Mouse (Mus musculus) left cerebral cortex, postnatal 4 days (tissue): ENCODE data around the gene Cct6b. TPM values are rescaled to one million over a fixed set of nuclear protein-coding genes. Genes with fewer than 3 reads are reported as not detected.

Experiments used
- DNase-seq: peaks from one replicate; pipeline ENCODE4 v3.0.0-alpha.2; 2022
- intact Hi-C: fragments of 180-260 bp; cut with DNase I; formaldehyde crosslinking; loops from one replicate; pipeline ENCODE4 v1.15.1; 2025
- total RNA-seq, 2 experiments: library from RNA; stranded (reverse); gene quantifications; 2 replicates each; pipeline ENCODE4 v1.2.3; 2021

Cct6b gene
- under 1 TPM; 0.28 to 0.32 TPM for total RNA-seq

DNA sequence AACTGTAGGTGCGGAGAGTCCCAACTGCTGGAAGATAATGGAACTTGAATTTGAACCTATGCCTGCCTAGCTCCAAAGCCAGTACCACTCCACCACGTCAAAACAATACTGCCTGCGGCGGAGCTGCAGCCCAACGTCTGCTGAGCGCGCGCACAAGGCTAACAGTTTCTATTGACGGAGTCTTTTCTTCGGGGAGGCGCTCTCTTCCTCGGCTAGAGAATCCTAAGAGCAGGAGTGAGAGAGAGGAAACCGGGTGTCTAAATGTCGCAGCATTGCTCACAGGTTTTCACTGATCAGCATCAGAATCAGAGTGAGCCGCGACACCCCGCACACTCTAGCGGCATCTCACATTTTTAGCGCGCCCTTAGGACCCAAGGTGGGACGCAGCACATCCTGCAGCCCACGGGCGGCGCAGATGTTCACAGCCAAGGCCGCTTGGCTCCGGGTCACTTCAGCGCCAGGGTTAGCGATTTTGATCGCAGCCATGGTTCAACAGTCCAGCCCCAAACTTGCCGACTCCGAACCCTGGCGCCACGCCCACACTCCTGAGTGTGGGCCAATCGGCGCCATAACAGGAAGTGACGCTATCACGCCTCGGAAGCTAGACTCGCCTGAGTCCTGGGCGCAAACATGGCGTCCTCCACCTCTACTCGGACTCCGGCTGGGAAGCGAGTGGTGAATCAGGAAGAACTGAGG, at the start of gene Cct6b, which contains the start of gene Zfp830:
TSS of gene Cct6b (minus strand) at position 580 of the 696 bp plus-strand sequence.
TSS of gene Zfp830 (plus strand) at position 604 of the 696 bp plus-strand sequence.
- peak; percentile 94 for DNase-seq
- intact Hi-C loops = loop anchor here (10.0 kb wide), 2 partner anchors 149 to 529 kb away; no protein-coding TSS in a partner anchor

- intact Hi-C loops = no loop called here
- peak; percentile 18 for DNase-seq
Observed at GRCm38 (mm10) chr11:82808485-82808884, 44.4 kb upstream of the Cct6b start.

DNA sequence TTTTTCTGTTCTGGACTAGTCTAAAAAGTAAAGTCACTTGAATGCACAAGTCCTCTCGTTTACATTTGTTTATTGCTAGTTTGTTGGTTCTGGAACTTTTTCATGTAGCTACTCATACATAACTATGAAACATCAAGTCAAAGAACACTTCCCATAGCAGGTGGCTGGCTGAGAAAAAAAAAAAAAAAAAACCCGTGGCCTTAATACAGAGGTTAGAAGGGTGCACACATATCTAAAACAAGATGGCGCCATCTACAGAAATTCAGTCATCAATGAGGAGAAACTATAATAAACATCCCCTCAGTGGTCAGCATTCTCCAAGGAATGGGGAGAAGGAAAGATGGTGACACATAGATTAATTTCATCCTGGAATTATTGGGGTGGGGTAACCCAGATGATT, 43.2 kb upstream of the Cct6b start:
- intact Hi-C loops = no loop called here
- no peak for DNase-seq

- intact Hi-C loops = no loop called here
- no peak for DNase-seq
Observed at GRCm38 (mm10) chr11:82806656-82807055, 42.5 kb upstream of the Cct6b start.

DNA sequence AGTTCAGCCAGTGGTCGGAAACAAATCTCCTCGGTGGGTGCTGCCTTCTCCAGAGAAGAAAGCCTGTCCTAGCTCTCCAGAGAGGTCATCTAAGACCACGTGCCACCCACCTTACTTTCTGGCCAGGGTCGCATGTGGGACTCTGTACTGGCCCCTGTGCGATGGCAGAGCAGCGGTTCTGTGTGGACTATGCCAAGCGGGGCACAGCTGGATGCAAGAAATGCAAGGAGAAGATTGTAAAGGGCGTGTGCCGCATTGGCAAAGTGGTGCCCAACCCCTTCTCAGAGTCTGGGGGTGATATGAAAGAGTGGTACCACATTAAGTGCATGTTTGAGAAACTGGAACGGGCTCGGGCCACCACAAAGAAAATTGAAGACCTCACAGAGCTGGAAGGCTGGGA, 19.3 kb upstream of the Cct6b start:
- no peak for DNase-seq

GRCm38 (mm10) chr11:82782197-82782596, 18.1 kb upstream of the Cct6b start:
- DNase-seq = no peak
- intact Hi-C loops = no loop called here

More for the DNA sequence above, 19.3 kb upstream of the Cct6b start:
- intact Hi-C loops = no loop called here

GRCm38 (mm10) chr11:82780983-82781903, 17.1 kb upstream of the Cct6b start, which contains the start of gene Lig3:
Gene Lig3, plus strand, starts transcription at chr11:82781108.
- intact Hi-C loops = no loop called here
- peak; percentile 95 for DNase-seq

GRCm38 (mm10) chr11:82780134-82780533, 16.0 kb upstream of the Cct6b start:
- intact Hi-C loops = no loop called here
- DNase-seq = no peak

GRCm38 (mm10) chr11:82764438-82764924, 360 bp upstream of the Cct6b start:
- intact Hi-C loops = loop anchor here (10.0 kb wide), 2 partner anchors 150 to 530 kb away; no protein-coding TSS in a partner anchor
- no peak for DNase-seq

GRCm38 (mm10) chr11:82763261-82763660, 860 bp downstream of the Cct6b start:
- intact Hi-C loops = loop anchor here (10.0 kb wide), 2 partner anchors 148 to 528 kb away; no protein-coding TSS in a partner anchor
- no peak for DNase-seq

- DNase-seq = no peak
- intact Hi-C loops = loop anchor here (10.0 kb wide), 2 partner anchors 148 to 528 kb away; no protein-coding TSS in a partner anchor
Observed at GRCm38 (mm10) chr11:82762286-82762829, 1.8 kb downstream of the Cct6b start.

- intact Hi-C loops = no loop called here
- DNase-seq = no peak
Observed at GRCm38 (mm10) chr11:82755919-82756318, 8.2 kb downstream of the Cct6b start.

DNA sequence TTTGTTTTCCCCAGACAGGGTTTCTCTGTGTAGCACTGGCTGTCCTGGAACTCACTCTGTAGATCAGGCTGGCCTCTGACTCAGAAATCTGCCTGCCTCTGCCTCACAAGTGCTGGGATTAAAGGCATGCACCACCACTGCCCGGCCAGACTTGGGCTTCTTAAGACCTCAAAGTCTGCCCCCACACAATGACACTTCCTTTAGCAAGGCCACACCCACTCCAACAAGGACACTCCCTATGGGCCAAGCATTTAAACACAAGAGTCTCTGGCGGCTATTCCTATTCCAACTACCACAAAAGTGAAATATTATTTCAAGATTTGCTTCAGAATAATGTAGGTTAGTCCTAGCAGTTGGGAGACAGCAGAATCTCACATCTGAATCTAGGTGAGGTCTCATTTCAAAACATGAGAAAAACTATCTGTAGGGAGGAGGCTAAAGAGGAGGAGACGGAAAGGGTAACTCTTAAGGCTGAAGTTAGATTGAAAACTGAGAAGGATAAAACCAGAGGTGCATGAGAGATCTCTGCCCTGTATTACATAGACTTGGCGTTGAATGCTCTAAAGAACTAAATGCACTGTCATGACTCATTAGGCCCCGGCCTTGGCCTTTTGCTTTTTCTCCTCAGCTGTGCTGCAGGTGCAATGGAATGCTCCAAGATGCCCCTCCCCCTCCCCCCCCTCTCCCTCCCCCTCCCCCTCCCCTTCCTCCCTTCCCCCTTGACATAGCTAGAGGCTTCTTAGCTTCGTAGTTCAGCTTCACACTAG, 11.6 kb downstream of the Cct6b start:
- intact Hi-C loops = no loop called here
- DNase-seq = no peak

DNA sequence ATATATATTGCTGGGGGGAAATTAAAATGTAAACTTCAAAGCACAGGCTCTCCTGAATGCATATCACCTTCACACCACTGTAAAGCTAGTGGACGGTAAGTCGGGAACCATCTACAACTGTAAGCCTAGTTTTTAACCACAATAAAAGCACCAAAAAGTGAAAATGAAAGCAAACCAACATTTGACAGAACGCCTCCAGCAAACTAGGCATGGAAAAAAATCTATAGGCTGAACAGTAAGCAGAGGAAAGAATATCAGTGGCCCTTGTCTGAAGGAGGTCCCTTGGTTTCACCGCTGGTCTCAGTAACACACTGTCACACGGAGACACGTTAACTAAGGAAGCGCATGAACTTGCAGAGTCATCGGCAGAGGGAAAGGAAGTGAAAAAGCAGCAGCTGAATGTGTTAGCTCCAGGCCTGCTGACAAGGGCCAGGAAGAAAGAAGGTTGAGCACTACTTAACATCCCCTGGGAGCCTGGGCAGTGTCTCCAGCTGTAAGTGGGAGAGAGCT, 17.2 kb downstream of the Cct6b start:
- no peak for DNase-seq
- intact Hi-C loops = no loop called here

- peak; percentile 10 for DNase-seq
- intact Hi-C loops = no loop called here
Observed at GRCm38 (mm10) chr11:82746138-82746537, 18.0 kb downstream of the Cct6b start.

DNA sequence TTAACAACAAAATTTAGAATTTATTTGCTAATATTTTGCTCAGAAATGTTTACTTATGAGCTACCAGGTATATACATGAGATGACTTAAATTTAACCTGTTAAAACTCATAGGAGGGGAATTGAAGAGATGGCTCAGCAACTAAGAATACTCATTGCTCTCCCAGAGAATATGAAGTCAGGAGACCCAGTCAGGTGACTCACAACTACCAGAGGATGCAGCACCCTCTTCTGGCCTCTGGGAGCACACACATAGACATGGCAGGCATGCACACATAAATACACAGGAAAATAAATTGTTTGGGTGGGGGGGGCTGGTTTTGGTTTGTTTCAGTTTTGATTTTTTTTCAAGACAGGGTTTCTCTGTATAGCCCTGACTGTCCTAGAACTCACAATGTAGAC, 25.1 kb downstream of the Cct6b start:
- intact Hi-C loops = no loop called here
- DNase-seq = no peak

- intact Hi-C loops = no loop called here
Observed at GRCm38 (mm10) chr11:82734227-82734626, 29.9 kb downstream of the Cct6b start.

DNA sequence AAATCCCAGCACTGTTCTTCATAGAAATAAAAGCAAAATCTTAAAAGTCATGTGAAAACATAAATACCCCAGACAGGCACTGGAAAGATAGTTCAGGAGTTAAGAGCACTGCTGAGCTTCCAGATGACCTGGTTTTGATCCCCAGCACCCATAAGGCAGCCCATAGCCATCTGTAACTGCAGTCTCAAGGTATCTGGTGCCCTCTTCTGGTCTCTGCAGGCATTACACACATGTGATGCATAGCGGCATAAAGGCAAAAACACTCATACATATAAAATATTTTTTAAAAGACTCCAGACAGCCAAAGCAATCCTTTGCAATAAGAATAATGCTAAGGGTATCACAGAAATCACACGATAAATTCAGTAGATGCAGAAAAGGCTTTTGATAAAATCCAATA, 37.3 kb downstream of the Cct6b start:
- DNase-seq = no peak
- intact Hi-C loops = no loop called here

More at GRCm38 (mm10) chr11:82734227-82734626, 29.9 kb downstream of the Cct6b start:
- DNase-seq = no peak

DNA sequence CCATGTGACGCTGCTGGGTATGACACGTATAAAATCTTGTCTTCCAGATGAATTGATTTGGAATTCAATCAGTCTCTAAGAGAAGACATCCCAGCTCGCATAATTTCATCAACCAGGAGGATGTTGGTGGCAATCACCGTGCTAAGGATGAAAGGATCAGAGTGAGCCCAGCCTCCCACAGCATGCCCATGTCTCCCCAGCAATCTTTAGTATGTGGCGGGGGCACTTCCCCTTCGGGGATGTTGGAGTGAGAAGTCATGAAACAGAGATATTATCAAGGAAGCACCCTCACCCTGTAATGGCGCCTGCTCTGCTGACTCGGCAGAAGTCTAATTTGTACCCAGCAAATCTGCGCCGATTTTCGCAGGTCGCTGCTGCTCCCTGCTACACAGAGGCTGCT, 44.8 kb downstream of the Cct6b start:
- intact Hi-C loops = no loop called here
- no peak for DNase-seq

- intact Hi-C loops = no loop called here
Observed at GRCm38 (mm10) chr11:82712681-82713080, 51.4 kb downstream of the Cct6b start.

More at GRCm38 (mm10) chr11:82712681-82713080, 51.4 kb downstream of the Cct6b start:
- peak; percentile 74 for DNase-seq
